Mouse (Mus musculus) lung, adult 2 months (tissue): ENCODE results near the gene Krtap3-1.

Experiments used
- CTCF ChIP-seq: fragments of 200-500 bp; IDR thresholded peaks from 2 replicates; pipeline ENCODE4 v1.5.1; 2011; ENCODE audit warnings: mild to moderate bottlenecking, low read length, control low read depth; ENCODE audit not compliant: insufficient read depth
- POLR2A ChIP-seq: fragments of 200-500 bp; IDR thresholded peaks from 2 replicates; pipeline ENCODE4 v1.6.1; 2011; ENCODE audit warnings: low read depth, mild to moderate bottlenecking, control low read depth, low read length, borderline replicate concordance; ENCODE audit errors: extremely low read depth

- no peak for TF ChIP-seq CTCF
- no peak for TF ChIP-seq POLR2A
Measured at GRCm38 (mm10) chr11:99609126-99609525, 42.7 kb upstream of the Krtap3-1 start.
